Mouse (Mus musculus): ENCODE measurements around the gene Dab1. TPM values are rescaled to one million over a fixed set of nuclear protein-coding genes. Genes with fewer than 3 reads are reported as not detected.

Dab1 gene
- polyA plus RNA-seq, 1 experiment from 2014 or later: 0.30 TPM

DNA sequence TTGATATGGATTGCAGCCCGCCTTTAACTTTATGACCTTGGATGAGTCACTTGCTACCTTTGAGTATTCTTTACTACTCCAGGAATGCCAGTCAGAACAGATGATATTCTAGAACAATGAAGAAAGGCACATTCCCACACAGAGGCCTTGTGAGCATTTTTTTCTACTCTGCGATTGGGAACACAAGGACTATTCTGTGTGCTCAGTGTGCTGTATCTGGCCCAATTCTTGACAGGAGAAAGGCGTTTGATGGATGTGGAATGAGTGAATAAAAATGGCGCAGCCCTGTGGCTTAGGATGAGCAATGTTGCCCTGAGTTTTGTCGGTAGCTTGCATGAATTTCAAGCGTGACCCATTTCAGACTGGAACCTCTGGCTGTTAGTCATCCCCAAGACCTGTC, 292.9 kb downstream of the Dab1 start:
- ATAC-seq (ENCODE audit: low read depth) (no peak), DNase-seq (no peak)
- Histone ChIP-seq H3K4me2 (no peak overlapping the region), H3K27me3 (no peaks in the 10 kb centered on the region), H3K27ac (no peak overlapping the region), H3K36me3 (no peaks in the 10 kb centered on the region), H3K4me1 (replicated peaks) (no peaks in the 10 kb centered on the region), H3K9ac (no peak overlapping the region), H3K9me3 (replicated peaks) (0 out of 2 replicates have a peak, but pooled peaks cover 4% of the 10 kb centered on the region), H3K4me3 (replicated peaks) (no peak overlapping the region)
- WGBS (ENCODE audit: insufficient replicate concordance): 68% methylated on average over 6 of the region's 6 CpGs

DNA sequence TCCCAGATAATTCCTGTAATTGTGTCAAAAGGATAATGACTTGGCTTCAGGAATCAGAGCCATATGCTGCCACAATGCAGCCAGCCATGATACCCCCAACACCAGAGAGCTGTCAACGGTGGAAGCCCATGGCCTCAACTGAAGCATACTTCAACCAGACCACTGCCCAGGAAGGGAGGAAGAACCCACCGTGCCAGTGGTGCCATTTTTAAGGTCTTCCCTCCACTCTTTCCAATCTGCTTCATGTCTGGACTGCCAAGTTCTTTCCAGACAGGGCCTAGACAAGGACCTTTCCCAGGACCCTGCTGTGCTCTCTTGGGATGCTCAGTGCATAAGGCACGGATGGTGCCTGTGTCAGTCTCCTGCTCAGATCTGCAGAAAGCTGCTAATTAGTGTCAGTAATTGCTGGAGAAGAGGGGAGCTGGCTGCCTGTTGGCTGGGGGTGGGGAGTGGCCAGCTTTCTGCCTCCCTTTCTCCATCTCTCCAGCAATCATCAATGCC, 303.3 kb downstream of the Dab1 start:
- 59% methylated on average over 3 of the region's 3 CpGs for WGBS (ENCODE audit: insufficient replicate concordance)
- no peaks in the 10 kb centered on the region for H3K9me3 ChIP-seq (replicated peaks)
- no peaks in the 10 kb centered on the region for H3K4me1 ChIP-seq (replicated peaks)
- H3K4me3 ChIP-seq (replicated peaks): no peak overlapping the region
- no peak overlapping the region for H3K4me2 ChIP-seq
- H3K27me3 ChIP-seq: no peaks in the 10 kb centered on the region
- H3K27ac ChIP-seq: no peak overlapping the region
- no peaks in the 10 kb centered on the region for H3K36me3 ChIP-seq
- ATAC-seq (ENCODE audit: low read depth) (no peak), DNase-seq (no peak)
- H3K9ac ChIP-seq: no peak overlapping the region

DNA sequence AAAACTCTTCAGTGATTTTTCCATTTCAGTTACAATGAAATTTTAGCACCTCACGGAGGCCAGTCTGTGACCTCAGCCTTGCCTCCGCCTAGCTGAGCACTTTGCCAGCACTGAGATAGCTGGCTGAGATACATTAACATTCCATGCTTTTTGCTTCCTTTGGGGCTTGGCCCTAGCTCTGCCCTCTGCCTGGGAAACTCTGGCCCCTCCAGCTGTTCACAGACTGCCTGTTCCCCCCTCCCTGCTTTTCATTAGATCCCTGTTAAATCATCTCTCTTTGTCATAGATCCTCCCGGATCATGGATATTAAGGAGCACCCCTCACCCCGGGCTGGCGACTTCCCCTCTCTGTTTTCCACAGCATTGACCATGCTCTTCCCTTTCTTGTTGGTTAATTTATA, 307.5 kb downstream of the Dab1 start:
- H3K4me2 ChIP-seq: no peak overlapping the region
- ATAC-seq (ENCODE audit: low read depth) (no peak), DNase-seq (no peak)
- no peak overlapping the region for H3K4me3 ChIP-seq (replicated peaks)
- H3K36me3 ChIP-seq: no peaks in the 10 kb centered on the region
- H3K27me3 ChIP-seq: no peaks in the 10 kb centered on the region
- H3K4me1 ChIP-seq (replicated peaks): no peaks in the 10 kb centered on the region
- no peak overlapping the region for H3K9ac ChIP-seq
- no peaks in the 10 kb centered on the region for H3K9me3 ChIP-seq (replicated peaks)
- no peak overlapping the region for H3K27ac ChIP-seq
- 55% methylated on average over 5 of the region's 5 CpGs for WGBS (ENCODE audit: insufficient replicate concordance)

DNA sequence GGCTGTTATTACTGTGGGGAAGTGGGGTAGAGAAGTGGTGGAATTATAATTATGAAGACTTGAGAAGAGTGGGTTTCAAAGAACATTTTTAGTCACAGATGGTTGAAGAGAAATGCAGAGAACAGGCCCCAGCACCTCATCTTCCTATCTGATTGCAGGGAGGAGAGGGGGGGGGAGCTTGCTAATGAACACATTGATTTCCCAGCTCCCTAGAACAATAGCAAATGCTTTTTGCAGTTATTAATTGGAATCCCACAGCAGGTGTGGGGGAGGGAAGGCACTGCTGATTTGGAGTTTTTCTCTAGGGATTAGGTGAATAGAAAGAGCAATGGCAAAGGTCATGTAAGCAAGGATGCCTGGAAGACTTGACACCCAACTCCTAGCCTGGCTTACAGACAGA, 310.5 kb downstream of the Dab1 start:
- ATAC-seq (ENCODE audit: low read depth) (no peak), DNase-seq (no peak)
- Histone ChIP-seq H3K4me3 (replicated peaks) (no peak overlapping the region), H3K36me3 (no peaks in the 10 kb centered on the region), H3K4me1 (replicated peaks) (no peaks in the 10 kb centered on the region), H3K9me3 (replicated peaks) (no peaks in the 10 kb centered on the region), H3K27ac (no peak overlapping the region), H3K4me2 (no peak overlapping the region), H3K9ac (no peak overlapping the region), H3K27me3 (no peaks in the 10 kb centered on the region)

DNA sequence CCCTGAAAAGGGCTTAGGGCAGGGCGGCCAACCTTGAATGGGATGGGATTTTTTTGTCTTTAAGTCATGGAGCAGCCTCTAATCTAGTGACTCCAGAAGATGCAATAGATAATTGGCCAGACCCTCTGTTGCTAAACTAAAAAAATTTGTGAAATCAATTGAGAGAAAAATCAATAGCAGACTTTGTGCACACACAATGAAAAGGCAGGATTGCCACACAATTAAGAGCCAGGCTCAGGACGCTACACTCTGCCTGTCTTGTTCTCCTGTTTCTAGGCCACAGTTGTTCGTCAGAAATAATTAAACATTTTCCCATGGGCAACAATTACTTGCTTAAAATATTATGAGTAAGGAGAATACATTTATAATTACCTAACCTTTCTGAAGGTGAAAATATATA, 315.2 kb downstream of the Dab1 start:
- Histone ChIP-seq H3K4me3 (replicated peaks) (no peak overlapping the region), H3K27me3 (no peaks in the 10 kb centered on the region), H3K9me3 (replicated peaks) (no peaks in the 10 kb centered on the region), H3K9ac (no peak overlapping the region), H3K4me2 (no peak overlapping the region), H3K4me1 (replicated peaks) (no peaks in the 10 kb centered on the region), H3K36me3 (no peaks in the 10 kb centered on the region), H3K27ac (no peak overlapping the region)
- WGBS (ENCODE audit: insufficient replicate concordance): 63% methylated on average over 3 of the region's 3 CpGs
- no peak for DNase-seq
- no peak for ATAC-seq (ENCODE audit: low read depth)

DNA sequence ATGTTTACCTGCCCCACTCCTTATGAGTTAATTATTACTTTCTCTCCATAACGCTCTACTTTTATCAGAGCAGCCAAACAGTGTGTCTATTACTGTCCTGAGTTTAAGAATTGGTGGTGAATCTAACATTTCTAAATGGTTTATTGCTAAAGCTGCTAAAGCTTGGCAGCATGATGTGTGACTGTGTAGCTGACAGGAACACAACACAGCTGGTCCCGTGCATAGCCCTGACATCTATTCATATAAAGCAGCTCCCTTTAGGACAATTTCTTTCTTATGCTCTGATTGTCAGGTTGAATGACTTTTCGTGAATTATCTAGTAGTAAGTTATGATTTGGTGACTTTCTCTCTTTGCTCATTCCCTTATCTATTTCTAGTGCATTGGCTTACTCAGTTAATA, 329.1 kb downstream of the Dab1 start:
- no peaks in the 10 kb centered on the region for H3K27me3 ChIP-seq
- no peak overlapping the region for H3K27ac ChIP-seq
- no peak for DNase-seq
- H3K36me3 ChIP-seq: no peaks in the 10 kb centered on the region
- WGBS (ENCODE audit: insufficient replicate concordance): 60% methylated on average over 3 of the region's 3 CpGs
- no peak for ATAC-seq (ENCODE audit: low read depth)
- no peaks in the 10 kb centered on the region for H3K4me1 ChIP-seq (replicated peaks)
- H3K9ac ChIP-seq: no peak overlapping the region
- H3K4me2 ChIP-seq: no peak overlapping the region
- H3K4me3 ChIP-seq (replicated peaks): no peak overlapping the region
- no peaks in the 10 kb centered on the region for H3K9me3 ChIP-seq (replicated peaks)

DNA sequence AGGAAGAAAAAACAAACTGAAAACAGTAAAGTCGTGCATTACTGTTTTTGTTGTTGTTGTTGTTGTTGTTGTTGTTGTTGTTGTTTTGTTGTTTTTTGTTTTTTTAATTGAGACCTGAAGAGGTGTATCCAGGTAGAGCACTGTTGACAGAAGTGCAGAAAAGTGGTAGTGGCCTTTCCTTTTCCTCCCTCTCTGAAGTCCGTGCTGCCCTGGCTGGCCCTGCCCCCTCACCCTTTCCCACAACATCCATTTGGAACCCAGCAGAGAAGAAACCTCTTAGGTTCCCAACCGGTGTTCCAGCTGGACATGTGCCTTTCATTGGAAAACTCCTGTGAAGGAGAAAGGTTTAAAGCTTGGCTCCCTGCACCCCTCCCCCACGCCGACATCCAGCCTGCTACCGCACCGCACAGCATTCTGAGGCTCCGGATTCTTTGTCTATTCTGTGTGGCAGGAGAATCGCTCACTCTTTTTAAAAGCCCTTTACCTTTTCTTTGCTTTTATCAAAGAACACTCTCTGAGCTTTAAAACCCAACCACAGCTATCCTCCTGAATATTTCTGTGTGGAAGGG, 334.6 kb downstream of the Dab1 start:
- Histone ChIP-seq H3K27ac (no peak overlapping the region), H3K9ac (no peak overlapping the region), H3K9me3 (replicated peaks) (no peaks in the 10 kb centered on the region), H3K27me3 (no peaks in the 10 kb centered on the region), H3K4me1 (replicated peaks) (no peaks in the 10 kb centered on the region), H3K4me2 (no peak overlapping the region), H3K36me3 (no peaks in the 10 kb centered on the region), H3K4me3 (replicated peaks) (no peak overlapping the region)
- no peak for ATAC-seq (ENCODE audit: low read depth)
- DNase-seq: no peak
- WGBS (ENCODE audit: insufficient replicate concordance): 54% methylated on average over 9 of the region's 9 CpGs

DNA sequence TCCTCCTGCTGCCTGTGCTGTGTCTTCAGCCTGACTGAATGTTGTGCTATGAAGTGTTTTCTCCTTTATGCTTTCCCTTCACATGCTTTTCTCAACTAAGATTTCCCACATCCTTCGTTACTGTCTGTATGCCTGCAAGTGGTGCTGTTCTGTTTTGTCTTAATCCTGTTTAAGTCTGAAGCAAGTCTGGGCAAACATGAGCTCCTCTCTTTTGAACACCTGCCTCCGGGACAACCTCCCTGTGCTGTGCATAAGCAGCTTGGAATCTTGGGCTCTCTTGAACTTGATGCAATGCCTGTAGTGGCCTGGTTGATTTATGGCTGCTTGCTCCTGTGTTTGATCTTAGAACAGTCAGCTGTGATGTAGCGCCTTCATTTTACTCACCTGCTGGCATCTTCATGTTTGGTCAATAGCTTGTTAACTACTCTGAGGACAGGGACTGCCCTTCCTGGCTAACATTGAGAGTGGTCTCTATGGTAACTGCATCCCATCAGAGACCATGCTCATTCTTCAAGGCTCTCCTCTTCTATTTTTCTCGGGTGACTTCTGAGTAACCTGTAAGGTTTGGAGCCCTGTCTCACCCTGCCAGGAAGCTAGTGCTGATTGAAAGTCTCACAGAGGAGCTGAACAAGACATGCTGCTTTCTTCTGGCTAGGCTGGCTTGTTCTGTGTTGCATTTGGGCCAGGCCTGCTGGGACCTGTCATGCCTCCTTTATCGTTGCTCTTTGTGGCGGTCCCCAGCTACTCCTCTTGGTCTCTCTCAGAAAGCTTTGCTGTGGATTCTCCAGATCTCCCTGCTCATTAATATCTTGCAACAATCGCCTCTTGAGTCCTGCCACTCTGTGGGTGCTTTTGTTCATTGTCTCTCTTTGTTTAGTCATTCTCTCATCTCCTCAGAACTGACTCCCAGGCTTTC, 342.2 kb downstream of the Dab1 start:
- H3K27me3 ChIP-seq: no peaks in the 10 kb centered on the region
- DNase-seq: no peak
- ATAC-seq (ENCODE audit: low read depth): no peak
- H3K9ac ChIP-seq: no peak overlapping the region
- no peak overlapping the region for H3K27ac ChIP-seq
- H3K36me3 ChIP-seq: no peaks in the 10 kb centered on the region
- H3K4me1 ChIP-seq (replicated peaks): no peaks in the 10 kb centered on the region
- no peak overlapping the region for H3K4me3 ChIP-seq (replicated peaks)
- no peaks in the 10 kb centered on the region; the same call in 1 of the 2 replicates for H3K9me3 ChIP-seq (replicated peaks)
- H3K4me2 ChIP-seq: no peak overlapping the region
- 58% methylated on average over 7 of the region's 7 CpGs for WGBS (ENCODE audit: insufficient replicate concordance)

DNA sequence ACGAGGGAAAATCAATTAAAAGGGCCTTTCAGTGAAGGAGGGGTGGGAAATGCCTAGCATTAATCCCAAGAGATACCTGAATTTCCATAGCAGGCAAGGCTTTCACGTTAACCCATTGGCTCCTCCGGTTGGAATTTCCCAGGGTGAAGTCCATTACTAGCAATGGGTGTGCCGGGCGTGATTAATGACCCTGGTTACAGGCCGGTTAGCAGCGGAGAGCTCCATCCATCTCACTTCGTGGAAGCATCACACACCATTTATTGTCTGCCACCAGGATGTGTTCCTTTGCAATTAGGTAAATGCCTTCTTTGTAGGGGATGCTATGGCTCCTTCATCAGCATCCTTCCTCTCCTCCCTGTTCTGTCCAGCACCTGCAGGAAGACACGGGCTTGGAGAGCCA, 350.7 kb downstream of the Dab1 start:
- WGBS (ENCODE audit: insufficient replicate concordance): 68% methylated on average over 9 of the region's 9 CpGs
- Histone ChIP-seq H3K4me3 (replicated peaks) (no peak overlapping the region), H3K27me3 (no peaks in the 10 kb centered on the region), H3K9ac (no peak overlapping the region), H3K9me3 (replicated peaks) (no peaks in the 10 kb centered on the region; the same call in 1 of the 2 replicates), H3K4me1 (replicated peaks) (no peaks in the 10 kb centered on the region), H3K4me2 (no peak overlapping the region), H3K27ac (no peak overlapping the region), H3K36me3 (no peaks in the 10 kb centered on the region)
- ATAC-seq (ENCODE audit: low read depth) (no peak), DNase-seq (no peak)

DNA sequence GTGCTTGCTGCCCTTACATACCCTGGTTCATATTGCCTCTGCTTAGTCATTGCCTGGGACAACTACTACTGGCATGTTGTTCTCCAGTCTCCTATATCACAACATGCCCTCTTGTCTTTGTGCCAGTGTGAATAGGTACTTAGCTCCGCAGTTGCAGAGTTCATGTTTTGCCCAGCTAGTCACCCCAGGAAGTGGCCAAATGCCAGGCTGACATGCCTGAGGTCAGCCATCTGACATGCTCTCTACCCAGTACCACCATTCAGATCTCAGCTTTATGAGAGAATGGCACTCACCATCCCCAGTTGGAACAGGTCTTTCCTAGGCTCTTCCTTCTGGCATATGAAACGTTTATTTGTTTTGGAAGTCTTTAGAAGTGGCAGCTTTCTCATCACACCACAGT, 355.4 kb downstream of the Dab1 start:
- H3K36me3 ChIP-seq: no peaks in the 10 kb centered on the region
- no peak for ATAC-seq (ENCODE audit: low read depth)
- H3K4me2 ChIP-seq: no peak overlapping the region
- no peak for DNase-seq
- H3K9me3 ChIP-seq (replicated peaks): no peaks in the 10 kb centered on the region; the same call in 1 of the 2 replicates
- H3K9ac ChIP-seq: no peak overlapping the region
- no peaks in the 10 kb centered on the region for H3K4me1 ChIP-seq (replicated peaks)
- WGBS (ENCODE audit: insufficient replicate concordance): 52% methylated on average over 2 of the region's 2 CpGs
- H3K27me3 ChIP-seq: no peaks in the 10 kb centered on the region
- H3K27ac ChIP-seq: no peak overlapping the region
- H3K4me3 ChIP-seq (replicated peaks): no peak overlapping the region

DNA sequence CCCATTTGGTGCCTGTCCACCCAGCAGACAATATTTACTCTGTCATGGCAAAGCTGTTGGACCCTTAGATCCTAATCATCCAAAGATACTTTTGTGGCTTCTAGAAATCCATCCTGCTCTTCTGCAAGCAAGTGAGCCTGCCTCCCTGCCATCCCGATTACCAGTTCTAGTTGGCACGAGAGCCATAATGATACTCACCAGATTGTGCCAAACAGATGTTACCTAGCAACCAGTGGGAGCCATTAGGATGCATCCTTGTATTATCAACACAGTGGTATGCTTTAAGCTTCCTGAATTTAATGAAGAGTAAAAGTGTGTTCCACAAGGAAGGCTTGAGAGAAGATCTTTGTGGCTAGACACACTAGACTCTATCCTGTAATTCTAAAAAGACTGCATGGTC, 355.8 kb downstream of the Dab1 start:
- H3K9ac ChIP-seq: no peak overlapping the region
- no peaks in the 10 kb centered on the region; the same call in 1 of the 2 replicates for H3K9me3 ChIP-seq (replicated peaks)
- 71% methylated on average over 2 of the region's 2 CpGs for WGBS (ENCODE audit: insufficient replicate concordance)
- no peak for DNase-seq
- no peaks in the 10 kb centered on the region for H3K36me3 ChIP-seq
- H3K4me2 ChIP-seq: no peak overlapping the region
- H3K27me3 ChIP-seq: no peaks in the 10 kb centered on the region
- no peak overlapping the region for H3K27ac ChIP-seq
- no peaks in the 10 kb centered on the region for H3K4me1 ChIP-seq (replicated peaks)
- no peak overlapping the region for H3K4me3 ChIP-seq (replicated peaks)
- no peak for ATAC-seq (ENCODE audit: low read depth)

DNA sequence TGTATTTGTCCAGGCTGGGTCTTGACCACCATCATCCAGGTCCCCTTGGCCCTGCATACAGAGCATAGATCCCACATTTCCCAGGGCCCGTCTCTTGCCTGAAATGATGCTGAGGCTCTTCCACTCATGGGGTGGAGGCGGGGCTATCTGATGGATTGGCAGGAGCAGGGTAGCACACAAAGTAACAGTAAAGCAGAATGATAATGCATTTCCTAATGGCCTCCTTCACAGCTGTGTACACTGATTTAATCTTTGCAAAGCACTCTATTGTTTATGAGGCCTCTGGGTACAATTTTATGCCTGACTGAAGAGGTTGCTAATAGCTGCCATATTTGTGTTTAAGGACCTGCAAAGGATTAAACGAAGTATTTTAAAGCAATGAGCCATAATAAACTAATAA, 374.7 kb downstream of the Dab1 start:
- Histone ChIP-seq H3K27ac (no peak overlapping the region), H3K4me3 (replicated peaks) (no peak overlapping the region), H3K4me1 (replicated peaks) (no peaks in the 10 kb centered on the region), H3K9ac (no peak overlapping the region), H3K27me3 (no peaks in the 10 kb centered on the region), H3K4me2 (no peak overlapping the region), H3K36me3 (no peaks in the 10 kb centered on the region), H3K9me3 (replicated peaks) (no peaks in the 10 kb centered on the region)
- 62% methylated on average over 3 of the region's 3 CpGs for WGBS (ENCODE audit: insufficient replicate concordance)
- DNase-seq (no peak), ATAC-seq (ENCODE audit: low read depth) (no peak)

All from liver, embryonic 13.5 days (tissue).